ENCODE assay signal across 15 mouse cellular contexts in the genomic region with DNA sequence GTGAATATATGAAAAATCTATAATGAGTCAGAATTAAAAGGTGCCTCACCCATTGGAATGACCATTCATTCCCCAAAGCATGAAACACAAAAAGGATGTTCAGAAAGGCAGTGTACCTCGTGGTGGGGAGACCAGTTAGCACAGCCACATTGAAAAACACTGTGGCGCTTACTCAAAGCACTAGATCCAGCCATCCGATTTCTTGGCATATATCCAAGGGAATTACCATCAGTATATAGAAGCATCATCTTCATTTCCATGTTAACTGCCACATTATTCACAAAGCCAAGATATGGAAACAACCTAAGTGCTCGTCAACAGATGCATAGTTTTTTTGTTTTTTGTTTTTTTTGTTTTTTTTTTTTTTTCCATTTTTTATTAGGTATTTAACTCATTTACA.
"Had no signal": no experiment of that assay in that cellular context is flagged by ENCODE, and none has a peak within 500 bp of the region (broad histone marks: within the 10 kb centered on the region; RNA-seq: fewer than 3 reads in every experiment).

No protein-coding gene starts in this region.

- H3K4me2 ChIP-seq: liver, embryonic 13.5 days; liver, embryonic 15.5 days; midbrain, embryonic 12.5 days; neural tube, embryonic 12.5 days; stomach, embryonic 15.5 days had no signal

- H3K9ac ChIP-seq: liver, embryonic 13.5 days; liver, embryonic 15.5 days; liver, postnatal 0 days; midbrain, embryonic 12.5 days; neural tube, embryonic 12.5 days; stomach, embryonic 15.5 days had no signal

- H3K4me1 ChIP-seq: liver, embryonic 13.5 days; liver, embryonic 15.5 days; megakaryocyte, embryonic 14.5 days; midbrain, embryonic 12.5 days; neural tube, embryonic 12.5 days; stomach, embryonic 15.5 days had no signal

- H3K36me3 ChIP-seq: liver, embryonic 13.5 days; liver, embryonic 15.5 days; midbrain, embryonic 12.5 days; neural tube, embryonic 12.5 days; stomach, embryonic 15.5 days had no signal

- H3K27me3 ChIP-seq: liver, embryonic 13.5 days; liver, embryonic 15.5 days; megakaryocyte, embryonic 14.5 days; midbrain, embryonic 12.5 days; neural tube, embryonic 12.5 days; stomach, embryonic 15.5 days had no signal

- ATAC-seq: liver, postnatal 0 days had no signal

- DNase-seq: liver, embryonic 13.5 days; liver, postnatal 0 days; lung, adult 2 months; lung, postnatal 10 days; right cerebral cortex, postnatal 14 days; thymus, adult 2 months; thymus, postnatal 25 days; thymus, postnatal 4 days had no signal

- H3K9me3 ChIP-seq: liver, embryonic 13.5 days; liver, embryonic 15.5 days; midbrain, embryonic 12.5 days; neural tube, embryonic 12.5 days; stomach, embryonic 15.5 days had no signal

- H3K27ac ChIP-seq: liver, embryonic 13.5 days; liver, embryonic 15.5 days; macrophage; midbrain, embryonic 12.5 days; neural tube, embryonic 12.5 days; stomach, embryonic 15.5 days; stomach, postnatal 0 days had no signal

- H3K4me3 ChIP-seq: liver, embryonic 13.5 days; liver, embryonic 15.5 days; megakaryocyte, embryonic 14.5 days; midbrain, embryonic 12.5 days; neural tube, embryonic 12.5 days; stomach, embryonic 15.5 days had no signal
